Comparison of ENCODE assay signal across 28 mouse cellular contexts in genomic region chr2:75341726-75342280, GRCm38 (mm10).
A peak's percentile ranks its signal among the peaks of the same experiment; 100 is the strongest.
DNase-seq lines count a peak whose midpoint lies in the region; ATAC-seq lines count a peak whose summit lies in the region.
"Had no signal": no experiment of that assay in that cellular context is flagged by ENCODE, and none has a peak within 500 bp of the region (broad histone marks: within the 10 kb centered on the region; RNA-seq: fewer than 3 reads in every experiment).

No protein-coding gene starts in this region.

- no peaks in the 10 kb centered on the region for H3K9me3 ChIP-seq in heart, embryonic 12.5 days (replicated peaks)
- no peaks in the 10 kb centered on the region for H3K9me3 ChIP-seq in liver, embryonic 11.5 days (ENCODE audit: control insufficient read depth, low read length)
- H3K9me3 ChIP-seq: hindbrain, embryonic 13.5 days; liver, embryonic 12.5 days; megakaryocyte, embryonic 14.5 days; midbrain, embryonic 13.5 days; neural tube, embryonic 15.5 days had no signal

- no peaks in the 10 kb centered on the region for H3K27me3 ChIP-seq in heart, embryonic 12.5 days (replicated peaks)
- no peaks in the 10 kb centered on the region; the same call in 1 of the 2 replicates for H3K27me3 ChIP-seq in liver, embryonic 11.5 days (replicated peaks; ENCODE audit: control insufficient read depth, insufficient read depth, low read length)
- H3K27me3 ChIP-seq: hindbrain, embryonic 13.5 days; megakaryocyte, embryonic 14.5 days; midbrain, embryonic 13.5 days; neural tube, embryonic 15.5 days had no signal

- H3K4me2 ChIP-seq in heart, embryonic 12.5 days: no peak overlapping the region
- peak overlapping the region; percentile 14; the same call in 1 of the 2 replicates for H3K4me2 ChIP-seq in liver, embryonic 11.5 days
- H3K4me2 ChIP-seq: hindbrain, embryonic 13.5 days; liver, embryonic 12.5 days; midbrain, embryonic 13.5 days; neural tube, embryonic 15.5 days had no signal

- H3K4me3 ChIP-seq in heart, embryonic 12.5 days: no peak overlapping the region
- H3K4me3 ChIP-seq in liver, embryonic 11.5 days (ENCODE audit: low read depth, low read length): no peak overlapping the region
- H3K4me3 ChIP-seq: hindbrain, embryonic 13.5 days; liver, embryonic 12.5 days; megakaryocyte, embryonic 14.5 days; midbrain, embryonic 13.5 days; neural tube, embryonic 15.5 days had no signal

- no peak overlapping the region for H3K27ac ChIP-seq in heart, embryonic 12.5 days (ENCODE audit: poor library complexity, severe bottlenecking)
- no peak overlapping the region for H3K27ac ChIP-seq in liver, embryonic 11.5 days (ENCODE audit: low read depth, low read length)
- H3K27ac ChIP-seq: hindbrain, embryonic 13.5 days; kidney, postnatal 0 days; liver, embryonic 12.5 days; midbrain, embryonic 13.5 days; neural tube, embryonic 15.5 days had no signal

- no peak overlapping the region for H3K9ac ChIP-seq in heart, embryonic 12.5 days
- no peak overlapping the region for H3K9ac ChIP-seq in liver, embryonic 11.5 days (ENCODE audit: low read depth, low read length)
- H3K9ac ChIP-seq: hindbrain, embryonic 13.5 days; liver, embryonic 12.5 days; liver, postnatal 0 days; midbrain, embryonic 13.5 days; neural tube, embryonic 15.5 days had no signal

- intact Hi-C loops in heart, postnatal 36 days (cut with DNase I): no loop called here

- DNase-seq in heart, adult 11 months: peak; percentile 94
- DNase-seq in liver, embryonic 11.5 days (ENCODE audit: low spot score): no peak
- no peak for DNase-seq in liver
- peak; percentile 13 to 55 for DNase-seq in heart, postnatal 36 days
- DNase-seq in retina, embryonic 14.5 days (ENCODE audit: low spot score): no peak
- no peak for DNase-seq in embryo, embryonic 10 days (ENCODE audit: low spot score)
- DNase-seq: adrenal gland, postnatal 14 days; cerebellum, adult 11-12 months; cerebellum, postnatal 10 days; kidney, adult 8-10 months; kidney, postnatal 4 days; layer of hippocampus, postnatal 36 days; left cerebral cortex, postnatal 4 days; liver, postnatal 0 days; lung, postnatal 36 days; right cerebral cortex, postnatal 25 days; spleen, adult 18-20 months; thymus, postnatal 14 days had no signal

- no peaks in the 10 kb centered on the region for H3K36me3 ChIP-seq in heart, embryonic 12.5 days
- H3K36me3 ChIP-seq in liver, embryonic 11.5 days (ENCODE audit: control insufficient read depth, insufficient read depth, low read length): no peaks in the 10 kb centered on the region
- H3K36me3 ChIP-seq: hindbrain, embryonic 13.5 days; liver, embryonic 12.5 days; midbrain, embryonic 13.5 days; neural tube, embryonic 15.5 days had no signal

- 67% methylated on average over 6 of the region's 6 CpGs for WGBS in heart, embryonic 12.5 days
- 57% methylated on average over 6 of the region's 6 CpGs for WGBS in liver, embryonic 11.5 days

- no peak for ATAC-seq in heart, embryonic 12.5 days (ENCODE audit: insufficient number of reproducible peaks, low FRiP score)
- no peak for ATAC-seq in liver, embryonic 11.5 days (replicated peaks; ENCODE audit: low FRiP score)
- ATAC-seq: CD4-positive, CD25-positive, alpha-beta regulatory T cell, adult 4 months; forebrain, embryonic 14.5 days; intestine, embryonic 16.5 days; midbrain, embryonic 13.5 days had no signal

- no peaks in the 10 kb centered on the region for H3K4me1 ChIP-seq in heart, embryonic 12.5 days (replicated peaks)
- H3K4me1 ChIP-seq in liver, embryonic 11.5 days (replicated peaks; ENCODE audit: control insufficient read depth, insufficient read depth, low read length): no peaks in the 10 kb centered on the region
- H3K4me1 ChIP-seq: hindbrain, embryonic 13.5 days; megakaryocyte, embryonic 14.5 days; midbrain, embryonic 13.5 days; neural tube, embryonic 15.5 days had no signal

Comparison
In these comparisons a context has a peak if more than half of its experiments do, and no peak if none do; other contexts are left out.
1. DNase-seq: peak in heart, adult 11 months (single experiment) and heart, postnatal 36 days (2 of 2); none in liver, embryonic 11.5 days (single experiment), liver (single experiment), retina, embryonic 14.5 days (single experiment) and embryo, embryonic 10 days (single experiment).